In the genomic region with DNA sequence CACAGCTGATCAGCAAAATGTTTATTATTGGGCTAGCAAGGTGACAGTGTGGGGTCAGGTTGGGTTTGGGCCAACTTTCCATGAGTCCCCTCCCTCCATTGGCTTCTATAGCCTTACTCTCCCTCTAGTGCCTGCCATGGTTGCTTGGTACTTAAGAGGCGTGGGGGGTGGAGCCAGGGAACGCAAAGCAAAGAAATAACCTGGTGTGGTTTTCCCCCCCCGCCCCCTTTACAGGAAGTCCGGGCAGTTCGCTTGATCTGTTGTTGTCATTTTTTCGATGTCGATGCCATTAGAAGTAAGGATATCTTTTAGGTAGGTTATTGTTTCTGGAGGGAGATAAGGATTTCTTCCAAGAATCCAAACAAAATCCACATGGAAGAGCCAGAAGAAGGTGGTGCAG, we compare ENCODE assay signal across 29 mouse cellular contexts. TPM values are rescaled to one million over a fixed set of nuclear protein-coding genes. Genes with fewer than 3 reads are reported as not detected.
DNase-seq lines count a peak whose midpoint lies in the region; ATAC-seq and TF ChIP-seq lines count a peak whose summit lies in the region.
"Had no signal": no experiment of that assay in that cellular context is flagged by ENCODE, and none has a peak within 500 bp of the region (broad histone marks: within the 10 kb centered on the region; RNA-seq: fewer than 3 reads in every experiment).

No protein-coding gene starts in this region.

- peaks cover 11% of the 10 kb centered on the region for H3K4me1 ChIP-seq in thymus, adult 2 months (replicated peaks; ENCODE audit: control insufficient read depth, insufficient read depth, low read length)
- H3K4me1 ChIP-seq: liver, embryonic 15.5 days had no signal

- peak; percentile 75 for ATAC-seq in inflammation-experienced regulatory T-cells, adult 6 months
- ATAC-seq: forebrain, embryonic 14.5 days had no signal

- intact Hi-C loops in left cerebral cortex, postnatal 36 days (cut with DNase I) = no loop called here
- intact Hi-C loops in heart, postnatal 36 days (cut with DNase I) = no loop called here
- intact Hi-C loops in left cerebral cortex, postnatal 4 days (cut with DNase I) = no loop called here

- no peaks in the 10 kb centered on the region for H3K36me3 ChIP-seq in thymus, adult 2 months (ENCODE audit: control insufficient read depth, insufficient read depth, low read length)
- H3K36me3 ChIP-seq: heart, embryonic 15.5 days; hindbrain, embryonic 13.5 days; liver, embryonic 15.5 days; lung, embryonic 15.5 days; neural tube, embryonic 15.5 days had no signal

- no peak overlapping the region for H3K27ac ChIP-seq in thymus, adult 2 months (ENCODE audit: control insufficient read depth, insufficient read depth, low read length)
- H3K27ac ChIP-seq: heart, embryonic 15.5 days; hindbrain, embryonic 13.5 days; layer of hippocampus, adult 2 months; liver, embryonic 15.5 days; lung, embryonic 15.5 days; neural tube, embryonic 15.5 days had no signal

- TF ChIP-seq POLR2A in thymus, adult 2 months (IDR thresholded peaks at IDR 0.05; ENCODE audit: control insufficient read depth, extremely low read depth, insufficient read depth, low read length, poor library complexity) = no peak

- DNase-seq in thymus, postnatal 4 days = peak; percentile 28
- DNase-seq in thymus, adult 2 months = no peak
- peak; percentile 59 for DNase-seq in R1 (ENCODE audit: low read depth, low spot score)
- no peak for DNase-seq in left cerebral cortex, postnatal 36 days (ENCODE audit: low spot score in 2 of 2)
- no peak for DNase-seq in heart, postnatal 36 days
- no peak for DNase-seq in lung, postnatal 10 days
- no peak for DNase-seq in left cerebral cortex, postnatal 4 days
- DNase-seq: adrenal gland, postnatal 10 days; cerebellum, adult 11 months; cerebellum, adult 9-10 months; cerebellum, postnatal 36 days; gastrocnemius, postnatal 14 days; kidney, adult 11 months; kidney, postnatal 36 days; liver; lung, postnatal 4 days; midbrain, embryonic 14.5 days; right cerebral cortex, postnatal 25 days had no signal

- 11% methylated on average over 7 of the region's 7 CpGs for WGBS in thymus, adult 2 months

- H3K27me3 ChIP-seq in thymus, adult 2 months (ENCODE audit: control insufficient read depth, insufficient read depth, low read length) = no peaks in the 10 kb centered on the region
- H3K27me3 ChIP-seq: heart, embryonic 15.5 days; hindbrain, embryonic 13.5 days; liver, embryonic 15.5 days; lung, embryonic 15.5 days; neural tube, embryonic 15.5 days had no signal

- H3K4me3 ChIP-seq in thymus, adult 2 months (ENCODE audit: control insufficient read depth, insufficient read depth, low read length) = no peak overlapping the region
- H3K4me3 ChIP-seq: heart, embryonic 15.5 days; hindbrain, embryonic 13.5 days; layer of hippocampus, adult 2 months; liver, embryonic 15.5 days; lung, embryonic 15.5 days; neural tube, embryonic 15.5 days had no signal

- TF ChIP-seq CTCF in thymus, adult 2 months (IDR thresholded peaks at IDR 0.05; ENCODE audit: borderline replicate concordance, control insufficient read depth, extremely low read depth, insufficient read depth, low read length, poor library complexity) = no peak

RNA-seq across cellular contexts. Expression of gene Apod, which starts 17.5 kb away (rescaled TPM):
- polyA plus RNA-seq in thymus, adult 2 months (2012; rRNA removed) = 4.3 and 6.1 TPM in 2 replicates
- under 1 TPM in 1 of 3 experiments, not detected in 2; 0.27 TPM for polyA plus RNA-seq in inflammation-experienced regulatory T-cells, adult 6 months (2017; shearing (Covaris generic))
- 100 to 1,000 TPM; 143 to 155 TPM for total RNA-seq in left cerebral cortex, postnatal 36 days (2021)
- 1 to 10 TPM; 3.8 to 7.2 TPM for total RNA-seq in heart, postnatal 36 days (2021)
- 10 to 100 TPM; 30.6 to 35.9 TPM for total RNA-seq in left cerebral cortex, postnatal 4 days (2021)
- total RNA-seq: granulocyte monocyte progenitor cell, adult 5-6 weeks; megakaryocyte-erythroid progenitor cell, adult 5-6 weeks; monocyte, adult 5-6 weeks had no signal
- polyA plus RNA-seq: liver, embryonic 15.5 days had no signal

RNA-seq across cellular contexts. Expression of gene Ppp1r2, which starts 22.0 kb away (rescaled TPM):
- 31.7 and 43.0 TPM in 2 replicates for polyA plus RNA-seq in thymus, adult 2 months (2012; rRNA removed)
- 10 to 100 TPM; 11.7 to 25.1 (median 13.1) TPM for polyA plus RNA-seq in inflammation-experienced regulatory T-cells, adult 6 months (2017; shearing (Covaris generic))
- total RNA-seq in left cerebral cortex, postnatal 36 days (2021) = 100 to 1,000 TPM in 1 of 2 experiments, 10 to 100 TPM in 1; 84.3 to 122 TPM
- 10 to 100 TPM; 82.1 to 83.7 TPM for total RNA-seq in heart, postnatal 36 days (2021)
- 10 to 100 TPM; 59.1 to 59.2 TPM for total RNA-seq in left cerebral cortex, postnatal 4 days (2021)

Comparison
In these comparisons a context has a peak if more than half of its experiments do, and no peak if none do; other contexts are left out.
1. DNase-seq: peak in thymus, postnatal 4 days (single experiment) and R1 (single experiment); none in thymus, adult 2 months (single experiment), left cerebral cortex, postnatal 36 days (0 of 2), heart, postnatal 36 days (0 of 2), lung, postnatal 10 days (single experiment) and left cerebral cortex, postnatal 4 days (single experiment).